Mouse (Mus musculus): ENCODE measurements around the gene Pde6c. TPM values are rescaled to one million over a fixed set of nuclear protein-coding genes. Genes with fewer than 3 reads are reported as not detected.

Pde6c gene
- total RNA-seq, 1 experiment from 2014 or later = not detected

- ATAC-seq (replicated peaks; ENCODE audit: low read depth, poor library complexity, severe bottlenecking) = no peak
Measured at GRCm38 (mm10) chr19:38133986-38134385, 1.4 kb downstream of the Pde6c start.

- peak; percentile 29; the same call in 1 of the 2 replicates for ATAC-seq (replicated peaks; ENCODE audit: low read depth, poor library complexity, severe bottlenecking)
Measured at GRCm38 (mm10) chr19:38134806-38135205, 2.2 kb downstream of the Pde6c start.

- ATAC-seq (replicated peaks; ENCODE audit: low read depth, poor library complexity, severe bottlenecking) = peak; percentile 74
Measured at GRCm38 (mm10) chr19:38143540-38144271, 11.1 kb downstream of the Pde6c start.

GRCm38 (mm10) chr19:38156243-38156642 is 23.7 kb downstream of the Pde6c start:
- no peak for ATAC-seq (replicated peaks; ENCODE audit: low read depth, poor library complexity, severe bottlenecking)

GRCm38 (mm10) chr19:38161648-38162354 is 29.2 kb downstream of the Pde6c start:
- no peak for ATAC-seq (replicated peaks; ENCODE audit: low read depth, poor library complexity, severe bottlenecking)

- ATAC-seq (replicated peaks; ENCODE audit: low read depth, poor library complexity, severe bottlenecking) = no peak
Measured at GRCm38 (mm10) chr19:38164633-38165032, 32.1 kb downstream of the Pde6c start.

GRCm38 (mm10) chr19:38179675-38180074 is 47.1 kb downstream of the Pde6c start:
- no peak for ATAC-seq (replicated peaks; ENCODE audit: low read depth, poor library complexity, severe bottlenecking)

- ATAC-seq (replicated peaks; ENCODE audit: low read depth, poor library complexity, severe bottlenecking) = no peak
Measured at GRCm38 (mm10) chr19:38186631-38187344, 54.2 kb downstream of the Pde6c start.

- ATAC-seq (replicated peaks; ENCODE audit: low read depth, poor library complexity, severe bottlenecking) = no peak
Measured at GRCm38 (mm10) chr19:38187345-38187680, 54.7 kb downstream of the Pde6c start.

- no peak for ATAC-seq (replicated peaks; ENCODE audit: low read depth, poor library complexity, severe bottlenecking)
Measured at GRCm38 (mm10) chr19:38190606-38191005, 58.0 kb downstream of the Pde6c start.

GRCm38 (mm10) chr19:38191446-38191845 is 58.9 kb downstream of the Pde6c start:
- no peak for ATAC-seq (replicated peaks; ENCODE audit: low read depth, poor library complexity, severe bottlenecking)

- ATAC-seq (replicated peaks; ENCODE audit: low read depth, poor library complexity, severe bottlenecking) = no peak
Measured at GRCm38 (mm10) chr19:38195245-38195644, 62.7 kb downstream of the Pde6c start.

- ATAC-seq (replicated peaks; ENCODE audit: low read depth, poor library complexity, severe bottlenecking) = no peak
Measured at GRCm38 (mm10) chr19:38198731-38199130, 66.2 kb downstream of the Pde6c start.

- no peak for ATAC-seq (replicated peaks; ENCODE audit: low read depth, poor library complexity, severe bottlenecking)
Measured at GRCm38 (mm10) chr19:38206669-38207068, 74.1 kb downstream of the Pde6c start.

- ATAC-seq (replicated peaks; ENCODE audit: low read depth, poor library complexity, severe bottlenecking) = no peak
Measured at GRCm38 (mm10) chr19:38217696-38218095, 85.1 kb downstream of the Pde6c start.

GRCm38 (mm10) chr19:38223356-38223904 is 90.8 kb downstream of the Pde6c start:
- peak; percentile 45 for ATAC-seq (replicated peaks; ENCODE audit: low read depth, poor library complexity, severe bottlenecking)

- peak; percentile 96 for ATAC-seq (replicated peaks; ENCODE audit: low read depth, poor library complexity, severe bottlenecking)
Measured at GRCm38 (mm10) chr19:38223905-38224684, 91.5 kb downstream of the Pde6c start, which contains the start of gene Fra10ac1. Gene Fra10ac1, minus strand, starts transcription at chr19:38224156.

- no peak for ATAC-seq (replicated peaks; ENCODE audit: low read depth, poor library complexity, severe bottlenecking)
Measured at GRCm38 (mm10) chr19:38224685-38225060, 92.1 kb downstream of the Pde6c start.

- no peak for ATAC-seq (replicated peaks; ENCODE audit: low read depth, poor library complexity, severe bottlenecking)
Measured at GRCm38 (mm10) chr19:38228699-38229098, 96.1 kb downstream of the Pde6c start.

GRCm38 (mm10) chr19:38232087-38232486 is 99.5 kb downstream of the Pde6c start:
- ATAC-seq (replicated peaks; ENCODE audit: low read depth, poor library complexity, severe bottlenecking) = no peak

Measured in common myeloid progenitor, adult 5-6 weeks (primary cell).